Mouse (Mus musculus): ENCODE measurements around the gene Tmem62. TPM values are rescaled to one million over a fixed set of nuclear protein-coding genes. Genes with fewer than 3 reads are reported as not detected.
"Not testable (repeated sequence)": the region's sequence is repeated elsewhere in the genome, so short reads cannot be mapped to it uniquely, and the experiment has no call there.

The Tmem62 gene
- polyA plus RNA-seq, 1 experiment from 2014 or later: 4.6 TPM

GRCm38 (mm10) chr2:120978693-120979037, 1.8 kb downstream of the Tmem62 start:
- no peak for ATAC-seq (replicated peaks; ENCODE audit: low FRiP score, low TSS enrichment, low read depth)
- H3K4me2 ChIP-seq (ENCODE audit: low read length): no peak overlapping the region
- no peaks in the 10 kb centered on the region for H3K36me3 ChIP-seq (ENCODE audit: control insufficient read depth, insufficient read depth, low read length)
- 60% methylated on average over 2 of the region's 2 CpGs for WGBS
- H3K27me3 ChIP-seq (replicated peaks; ENCODE audit: control insufficient read depth, insufficient read depth, low read length): no peaks in the 10 kb centered on the region
- H3K27ac ChIP-seq (ENCODE audit: low read depth): no peak overlapping the region
- H3K9ac ChIP-seq (ENCODE audit: low read length): no peak overlapping the region
- no peak overlapping the region for H3K4me3 ChIP-seq (ENCODE audit: low read depth, low read length)
- DNase-seq (ENCODE audit: low spot score): no peak
- no peaks in the 10 kb centered on the region for H3K4me1 ChIP-seq (replicated peaks; ENCODE audit: control insufficient read depth, insufficient read depth, low read length)
- H3K9me3 ChIP-seq (ENCODE audit: control insufficient read depth, low read length): no peaks in the 10 kb centered on the region

GRCm38 (mm10) chr2:120979819-120980218, 3.0 kb downstream of the Tmem62 start:
- no peak overlapping the region for H3K9ac ChIP-seq (ENCODE audit: low read length)
- no peaks in the 10 kb centered on the region for H3K4me1 ChIP-seq (replicated peaks; ENCODE audit: control insufficient read depth, insufficient read depth, low read length)
- no peak overlapping the region for H3K27ac ChIP-seq (ENCODE audit: low read depth)
- no peak overlapping the region for H3K4me2 ChIP-seq (ENCODE audit: low read length)
- H3K27me3 ChIP-seq (replicated peaks; ENCODE audit: control insufficient read depth, insufficient read depth, low read length): no peaks in the 10 kb centered on the region
- DNase-seq (ENCODE audit: low spot score) (no peak), ATAC-seq (replicated peaks; ENCODE audit: low FRiP score, low TSS enrichment, low read depth) (no peak)
- H3K4me3 ChIP-seq (ENCODE audit: low read depth, low read length): no peak overlapping the region
- no peaks in the 10 kb centered on the region for H3K36me3 ChIP-seq (ENCODE audit: control insufficient read depth, insufficient read depth, low read length)
- WGBS: 86% methylated on average over 1 of the region's 1 CpGs
- no peaks in the 10 kb centered on the region for H3K9me3 ChIP-seq (ENCODE audit: control insufficient read depth, low read length)

GRCm38 (mm10) chr2:120980861-120981260, 4.0 kb downstream of the Tmem62 start:
- no peak overlapping the region for H3K9ac ChIP-seq (ENCODE audit: low read length)
- no peaks in the 10 kb centered on the region for H3K36me3 ChIP-seq (ENCODE audit: control insufficient read depth, insufficient read depth, low read length)
- no peaks in the 10 kb centered on the region for H3K9me3 ChIP-seq (ENCODE audit: control insufficient read depth, low read length)
- no peak overlapping the region for H3K27ac ChIP-seq (ENCODE audit: low read depth)
- DNase-seq (ENCODE audit: low spot score) (no peak), ATAC-seq (replicated peaks; ENCODE audit: low FRiP score, low TSS enrichment, low read depth) (no peak)
- H3K4me3 ChIP-seq (ENCODE audit: low read depth, low read length): no peak overlapping the region
- no peaks in the 10 kb centered on the region for H3K4me1 ChIP-seq (replicated peaks; ENCODE audit: control insufficient read depth, insufficient read depth, low read length)
- no peaks in the 10 kb centered on the region for H3K27me3 ChIP-seq (replicated peaks; ENCODE audit: control insufficient read depth, insufficient read depth, low read length)
- 52% methylated on average over 2 of the region's 2 CpGs for WGBS
- no peak overlapping the region for H3K4me2 ChIP-seq (ENCODE audit: low read length)

- H3K9ac ChIP-seq (ENCODE audit: low read length): no peak overlapping the region
- no peak overlapping the region for H3K4me2 ChIP-seq (ENCODE audit: low read length)
- no peaks in the 10 kb centered on the region for H3K36me3 ChIP-seq (ENCODE audit: control insufficient read depth, insufficient read depth, low read length)
- no peaks in the 10 kb centered on the region for H3K4me1 ChIP-seq (replicated peaks; ENCODE audit: control insufficient read depth, insufficient read depth, low read length)
- DNase-seq (ENCODE audit: low spot score) (no peak), ATAC-seq (replicated peaks; ENCODE audit: low FRiP score, low TSS enrichment, low read depth) (no peak)
- no peaks in the 10 kb centered on the region for H3K27me3 ChIP-seq (replicated peaks; ENCODE audit: control insufficient read depth, insufficient read depth, low read length)
- no peaks in the 10 kb centered on the region for H3K9me3 ChIP-seq (ENCODE audit: control insufficient read depth, low read length)
- H3K27ac ChIP-seq (ENCODE audit: low read depth): no peak overlapping the region
- 32% methylated on average over 2 of the region's 2 CpGs for WGBS
- H3K4me3 ChIP-seq (ENCODE audit: low read depth, low read length): no peak overlapping the region
These were observed 6.8 kb downstream of the Tmem62 start for GRCm38 (mm10) chr2:120983611-120984010.

- no peak for ATAC-seq (replicated peaks; ENCODE audit: low FRiP score, low TSS enrichment, low read depth)
- no peaks in the 10 kb centered on the region for H3K36me3 ChIP-seq (ENCODE audit: control insufficient read depth, insufficient read depth, low read length)
- H3K4me3 ChIP-seq (ENCODE audit: low read depth, low read length): no peak overlapping the region
- no peak overlapping the region for H3K4me2 ChIP-seq (ENCODE audit: low read length)
- 92% methylated on average over 1 of the region's 1 CpGs for WGBS
- H3K9me3 ChIP-seq (ENCODE audit: control insufficient read depth, low read length): no peaks in the 10 kb centered on the region
- DNase-seq (ENCODE audit: low spot score): no peak
- no peaks in the 10 kb centered on the region for H3K27me3 ChIP-seq (replicated peaks; ENCODE audit: control insufficient read depth, insufficient read depth, low read length)
- H3K9ac ChIP-seq (ENCODE audit: low read length): no peak overlapping the region
- no peaks in the 10 kb centered on the region for H3K4me1 ChIP-seq (replicated peaks; ENCODE audit: control insufficient read depth, insufficient read depth, low read length)
- no peak overlapping the region for H3K27ac ChIP-seq (ENCODE audit: low read depth)
These were observed 8.4 kb downstream of the Tmem62 start for GRCm38 (mm10) chr2:120985241-120985640.

- Histone ChIP-seq H3K9ac (ENCODE audit: low read length) (no peak overlapping the region), H3K4me3 (ENCODE audit: low read depth, low read length) (no peak overlapping the region), H3K9me3 (ENCODE audit: control insufficient read depth, low read length) (no peaks in the 10 kb centered on the region), H3K36me3 (ENCODE audit: control insufficient read depth, insufficient read depth, low read length) (no peaks in the 10 kb centered on the region), H3K27me3 (replicated peaks; ENCODE audit: control insufficient read depth, insufficient read depth, low read length) (no peaks in the 10 kb centered on the region), H3K27ac (ENCODE audit: low read depth) (no peak overlapping the region), H3K4me2 (ENCODE audit: low read length) (no peak overlapping the region), H3K4me1 (replicated peaks; ENCODE audit: control insufficient read depth, insufficient read depth, low read length) (no peaks in the 10 kb centered on the region)
- DNase-seq (ENCODE audit: low spot score) (no peak), ATAC-seq (replicated peaks; ENCODE audit: low FRiP score, low TSS enrichment, low read depth) (no peak)
- 69% methylated on average over 4 of the region's 4 CpGs for WGBS
These were observed 14.4 kb downstream of the Tmem62 start for GRCm38 (mm10) chr2:120991196-120991595.

GRCm38 (mm10) chr2:120996607-120997006, 19.8 kb downstream of the Tmem62 start:
- H3K4me1 ChIP-seq (replicated peaks; ENCODE audit: control insufficient read depth, insufficient read depth, low read length); H3K36me3 ChIP-seq (ENCODE audit: control insufficient read depth, insufficient read depth, low read length); H3K27ac ChIP-seq (ENCODE audit: low read depth); DNase-seq (ENCODE audit: low spot score); H3K9me3 ChIP-seq (ENCODE audit: control insufficient read depth, low read length); H3K4me3 ChIP-seq (ENCODE audit: low read depth, low read length); H3K9ac ChIP-seq (ENCODE audit: low read length); H3K4me2 ChIP-seq (ENCODE audit: low read length); ATAC-seq (replicated peaks; ENCODE audit: low FRiP score, low TSS enrichment, low read depth); H3K27me3 ChIP-seq (replicated peaks; ENCODE audit: control insufficient read depth, insufficient read depth, low read length): not testable (repeated sequence)
- 64% methylated on average over 1 of the region's 1 CpGs for WGBS

GRCm38 (mm10) chr2:120998863-120999262, 22.0 kb downstream of the Tmem62 start:
- 83% methylated on average over 8 of the region's 8 CpGs for WGBS
- H3K4me2 ChIP-seq (ENCODE audit: low read length): no peak overlapping the region
- no peaks in the 10 kb centered on the region for H3K36me3 ChIP-seq (ENCODE audit: control insufficient read depth, insufficient read depth, low read length)
- ATAC-seq (replicated peaks; ENCODE audit: low FRiP score, low TSS enrichment, low read depth): no peak
- H3K27me3 ChIP-seq (replicated peaks; ENCODE audit: control insufficient read depth, insufficient read depth, low read length): no peaks in the 10 kb centered on the region
- H3K9me3 ChIP-seq (ENCODE audit: control insufficient read depth, low read length): no peaks in the 10 kb centered on the region
- H3K27ac ChIP-seq (ENCODE audit: low read depth): no peak overlapping the region
- no peak for DNase-seq (ENCODE audit: low spot score)
- H3K9ac ChIP-seq (ENCODE audit: low read length): no peak overlapping the region
- no peak overlapping the region for H3K4me3 ChIP-seq (ENCODE audit: low read depth, low read length)
- H3K4me1 ChIP-seq (replicated peaks; ENCODE audit: control insufficient read depth, insufficient read depth, low read length): no peaks in the 10 kb centered on the region

GRCm38 (mm10) chr2:121003586-121003985, 26.8 kb downstream of the Tmem62 start:
- ATAC-seq (replicated peaks; ENCODE audit: low FRiP score, low TSS enrichment, low read depth): no peak
- H3K9ac ChIP-seq (ENCODE audit: low read length): no peak overlapping the region

More at GRCm38 (mm10) chr2:121003586-121003985, 26.8 kb downstream of the Tmem62 start:
- H3K36me3 ChIP-seq (ENCODE audit: control insufficient read depth, insufficient read depth, low read length): no peaks in the 10 kb centered on the region
- H3K4me2 ChIP-seq (ENCODE audit: low read length): no peak overlapping the region
- WGBS: 60% methylated on average over 2 of the region's 2 CpGs
- no peaks in the 10 kb centered on the region for H3K27me3 ChIP-seq (replicated peaks; ENCODE audit: control insufficient read depth, insufficient read depth, low read length)
- H3K4me3 ChIP-seq (ENCODE audit: low read depth, low read length): no peak overlapping the region
- H3K4me1 ChIP-seq (replicated peaks; ENCODE audit: control insufficient read depth, insufficient read depth, low read length): no peaks in the 10 kb centered on the region
- DNase-seq (ENCODE audit: low spot score): no peak
- H3K9me3 ChIP-seq (ENCODE audit: control insufficient read depth, low read length): no peaks in the 10 kb centered on the region
- no peak overlapping the region for H3K27ac ChIP-seq (ENCODE audit: low read depth)

Measured in intestine, embryonic 14.5 days (tissue).